Mouse (Mus musculus) forebrain, postnatal 0 days (tissue): ENCODE results near the gene Ddx43. TPM values are rescaled to one million over a fixed set of nuclear protein-coding genes. Genes with fewer than 3 reads are reported as not detected.

ENCODE experiments used
- ATAC-seq: fragments of 200-750 bp; cut with Nextera tagmentation; 2 replicates; pipeline ENCODE4 v1.8.0; 2017; ENCODE audit warnings: mild to moderate bottlenecking, moderate library complexity
- DNase-seq: peaks from one replicate; pipeline ENCODE4 v3.0.0-alpha.2; 2015
- H3K27ac ChIP-seq: fragments of 300-500 bp; sonication (generic); 2 replicates; pipeline ENCODE4 v1.5.1; 2014; ENCODE audit warnings: low read depth, mild to moderate bottlenecking, antibody characterized with exemption, low read length, moderate library complexity, mixed read lengths
- H3K27me3 ChIP-seq: fragments of 300-500 bp; sonication (generic); 2 replicates; pipeline ENCODE4 v1.6.1; 2014; ENCODE audit warnings: mild to moderate bottlenecking, low read length, mixed read lengths; ENCODE audit not compliant: insufficient read depth
- H3K36me3 ChIP-seq: fragments of 300-500 bp; sonication (generic); 2 replicates; pipeline ENCODE4 v1.6.1; 2014; ENCODE audit warnings: mild to moderate bottlenecking, moderate library complexity; ENCODE audit not compliant: insufficient read depth
- H3K4me1 ChIP-seq: fragments of 300-500 bp; sonication (generic); 2 replicates; pipeline ENCODE4 v1.6.1; 2014; ENCODE audit warnings: antibody characterized with exemption; ENCODE audit not compliant: insufficient read depth
- H3K4me2 ChIP-seq: fragments of 300-500 bp; sonication (generic); 2 replicates; pipeline ENCODE4 v1.6.1; 2014; ENCODE audit warnings: low read depth, mild to moderate bottlenecking, moderate library complexity
- H3K4me3 ChIP-seq: fragments of 300-500 bp; sonication (generic); 2 replicates; pipeline ENCODE4 v1.5.1; 2014; ENCODE audit warnings: low read depth, low read length, mixed read lengths
- H3K9ac ChIP-seq: fragments of 300-500 bp; sonication (generic); 2 replicates; pipeline ENCODE4 v1.6.1; 2014; ENCODE audit warnings: mild to moderate bottlenecking
- H3K9me3 ChIP-seq: fragments of 300-500 bp; sonication (generic); 2 replicates; pipeline ENCODE4 v1.6.1; 2016; ENCODE audit warnings: low read length
- CTCF ChIP-seq: sonication (generic); IDR thresholded peaks from 2 replicates; pipeline ENCODE4 v1.5.1; 2016; ENCODE audit warnings: antibody characterized with exemption, control low read depth, low read depth
- WGBS: fragments of 180-500 bp; shearing (Covaris S2); extraction: QIAGEN DNeasy Blood & Tissue Kit; methylation state at CpG from one replicate; pipeline ENCODE4 v1.1.7; 2014; 5-methylcytosine and 5-hydroxymethylcytosine counted together
- polyA plus RNA-seq: library from polyadenylated mRNA; unstranded; fragments of >200 nt; fragmentation: Nextera tagmentation; extraction: Ambion mirVana; gene quantifications from 2 replicates; pipeline ENCODE4 v1.2.1, GENCODE M21; 2015
- total RNA-seq: library from RNA; depleted of rRNA; stranded (reverse); fragments of >200 nt; gene quantifications from 2 replicates; pipeline ENCODE4 v1.2.3, GENCODE M21; 2014

The Ddx43 gene
- total and polyA plus RNA-seq, 2 experiments from 2014 or later: 0.29 to 0.33 TPM

DNA sequence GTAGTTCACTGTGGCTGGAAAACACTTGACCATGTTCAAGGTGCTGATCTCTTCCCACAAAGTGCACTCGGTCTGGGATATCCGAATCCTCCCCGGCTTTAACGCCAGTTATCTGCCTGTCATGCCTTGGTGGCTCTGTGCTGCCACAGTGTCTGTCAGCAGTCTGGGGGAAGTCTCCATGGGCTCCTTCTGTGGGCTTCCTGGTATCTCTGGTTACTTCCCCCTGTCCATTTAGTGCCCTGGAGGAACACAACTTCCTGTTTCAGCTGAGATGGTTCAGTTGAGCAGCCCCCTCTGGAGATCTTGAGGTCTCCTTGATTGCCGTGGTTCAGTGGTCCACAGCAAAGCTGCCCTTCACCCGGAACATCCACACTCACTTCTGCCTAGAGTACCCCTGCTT, 32.6 kb downstream of the Ddx43 start:
- Histone ChIP-seq H3K9ac (no peak overlapping the region), H3K27me3 (no peaks in the 10 kb centered on the region), H3K4me3 (no peak overlapping the region), H3K27ac (no peak overlapping the region), H3K9me3 (no peaks in the 10 kb centered on the region), H3K36me3 (no peaks in the 10 kb centered on the region), H3K4me2 (no peak overlapping the region), H3K4me1 (no peaks in the 10 kb centered on the region)
- ATAC-seq: no peak
- 90% methylated on average over 6 of the region's 6 CpGs for WGBS
- no peak for TF ChIP-seq CTCF
- no peak for DNase-seq

DNA sequence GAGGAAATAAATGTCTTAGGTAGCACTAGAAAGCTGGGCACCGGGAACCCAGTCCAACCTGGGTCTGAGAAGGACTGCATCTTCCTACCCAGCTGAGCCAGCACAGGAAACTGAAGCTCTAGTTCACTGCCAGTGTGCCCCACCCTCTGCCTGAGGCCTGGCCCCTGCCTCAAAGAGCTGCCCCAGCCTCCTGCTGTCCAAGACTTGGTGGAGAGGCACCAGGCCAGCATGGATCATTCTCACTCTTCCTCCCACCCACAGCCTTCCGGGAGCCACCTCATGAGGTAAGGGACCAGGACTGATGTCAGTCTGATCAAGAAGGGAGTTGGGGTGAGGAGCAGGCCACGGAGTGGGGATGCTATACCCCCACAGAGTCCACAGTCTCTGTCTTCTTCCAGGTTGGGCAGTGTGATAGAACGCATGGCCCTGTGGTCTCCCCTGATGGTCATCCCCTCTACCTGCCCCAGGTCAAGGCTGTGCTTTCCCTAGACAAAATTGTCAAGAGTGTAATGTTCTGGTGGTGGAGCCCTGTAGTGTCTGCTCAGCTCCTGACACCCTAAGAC, 33.4 kb downstream of the Ddx43 start:
- Histone ChIP-seq H3K4me1 (no peaks in the 10 kb centered on the region), H3K36me3 (no peaks in the 10 kb centered on the region), H3K4me3 (no peak overlapping the region), H3K9me3 (no peaks in the 10 kb centered on the region), H3K4me2 (no peak overlapping the region), H3K9ac (no peak overlapping the region), H3K27ac (no peak overlapping the region), H3K27me3 (no peaks in the 10 kb centered on the region)
- ATAC-seq (no peak), DNase-seq (no peak)
- TF ChIP-seq CTCF: no peak
- 87% methylated on average over 4 of the region's 4 CpGs for WGBS

DNA sequence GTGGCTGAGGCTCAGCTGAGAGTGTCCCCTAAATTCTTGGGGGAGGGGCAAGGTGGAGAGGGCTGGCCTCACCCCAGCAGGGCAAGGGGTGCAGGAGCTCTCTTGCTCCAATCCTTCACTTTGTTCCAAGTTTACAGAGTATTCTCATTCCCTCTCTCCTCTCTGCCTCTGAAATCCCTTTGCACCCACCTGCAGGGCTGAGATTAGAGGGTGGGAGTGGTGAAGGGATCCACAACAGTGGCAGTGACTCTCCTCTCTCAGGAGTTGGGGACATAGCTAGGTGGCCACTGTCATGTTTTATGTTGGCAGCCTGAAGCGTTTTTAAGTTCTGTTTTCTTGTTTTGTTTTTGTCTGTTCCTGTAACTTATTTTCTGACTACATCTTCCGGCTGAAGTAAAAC, 34.0 kb downstream of the Ddx43 start:
- no peak overlapping the region for H3K4me3 ChIP-seq
- no peak for TF ChIP-seq CTCF
- H3K27me3 ChIP-seq: no peaks in the 10 kb centered on the region
- H3K4me2 ChIP-seq: no peak overlapping the region
- H3K9me3 ChIP-seq: no peaks in the 10 kb centered on the region
- ATAC-seq: no peak
- H3K27ac ChIP-seq: no peak overlapping the region
- 58% methylated on average over 2 of the region's 2 CpGs for WGBS
- no peaks in the 10 kb centered on the region for H3K36me3 ChIP-seq
- H3K4me1 ChIP-seq: no peaks in the 10 kb centered on the region
- no peak overlapping the region for H3K9ac ChIP-seq
- no peak for DNase-seq

DNA sequence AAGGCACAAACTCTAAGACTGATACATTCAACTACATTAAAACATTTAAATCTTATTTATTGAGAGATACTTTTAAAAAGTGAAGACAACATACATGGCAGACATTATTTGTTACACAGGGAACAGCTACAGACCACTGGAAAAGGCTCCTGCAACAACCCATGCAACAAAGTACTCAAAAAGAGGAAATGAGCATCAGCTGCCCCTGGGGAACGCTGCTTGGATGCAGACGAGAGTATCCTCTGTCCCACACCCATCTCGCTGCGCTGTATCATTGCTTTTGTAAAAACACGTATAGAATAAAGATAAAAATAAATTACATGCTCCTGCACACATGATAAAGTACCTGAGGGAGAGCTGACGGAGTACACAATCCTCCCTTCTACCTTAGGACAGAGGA, 34.9 kb downstream of the Ddx43 start:
- WGBS: 82% methylated on average over 6 of the region's 6 CpGs
- Histone ChIP-seq H3K36me3 (no peaks in the 10 kb centered on the region), H3K9ac (no peak overlapping the region), H3K9me3 (no peaks in the 10 kb centered on the region), H3K27ac (no peak overlapping the region), H3K4me2 (no peak overlapping the region), H3K4me3 (no peak overlapping the region), H3K27me3 (no peaks in the 10 kb centered on the region), H3K4me1 (no peaks in the 10 kb centered on the region)
- no peak for ATAC-seq
- no peak for TF ChIP-seq CTCF
- no peak for DNase-seq

DNA sequence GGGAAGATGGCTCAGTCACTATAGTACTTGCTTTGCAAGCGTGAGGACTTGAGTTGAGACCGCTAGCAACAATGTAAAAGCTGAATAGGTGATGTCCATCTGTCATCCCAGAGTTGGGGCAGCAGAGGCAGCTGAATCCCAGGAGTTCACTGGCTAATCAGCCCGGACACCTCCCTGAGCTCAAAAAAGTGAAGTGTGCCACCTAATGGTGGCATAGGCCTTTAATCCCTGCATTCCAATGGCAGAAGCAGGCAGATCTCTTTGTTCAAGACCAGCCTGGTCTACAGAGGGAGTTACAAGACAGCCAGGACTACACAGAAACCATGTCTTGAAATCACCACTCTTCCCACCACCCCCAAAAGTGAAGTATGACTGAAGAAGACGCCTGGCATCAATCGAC, 36.9 kb downstream of the Ddx43 start:
- no peak for TF ChIP-seq CTCF
- H3K4me2 ChIP-seq: no peak overlapping the region
- DNase-seq (no peak), ATAC-seq (no peak)
- no peak overlapping the region for H3K4me3 ChIP-seq
- no peak overlapping the region for H3K9ac ChIP-seq
- H3K9me3 ChIP-seq: no peaks in the 10 kb centered on the region
- H3K4me1 ChIP-seq: no peaks in the 10 kb centered on the region
- no peak overlapping the region for H3K27ac ChIP-seq
- 86% methylated on average over 5 of the region's 5 CpGs for WGBS
- H3K27me3 ChIP-seq: no peaks in the 10 kb centered on the region
- no peaks in the 10 kb centered on the region for H3K36me3 ChIP-seq

DNA sequence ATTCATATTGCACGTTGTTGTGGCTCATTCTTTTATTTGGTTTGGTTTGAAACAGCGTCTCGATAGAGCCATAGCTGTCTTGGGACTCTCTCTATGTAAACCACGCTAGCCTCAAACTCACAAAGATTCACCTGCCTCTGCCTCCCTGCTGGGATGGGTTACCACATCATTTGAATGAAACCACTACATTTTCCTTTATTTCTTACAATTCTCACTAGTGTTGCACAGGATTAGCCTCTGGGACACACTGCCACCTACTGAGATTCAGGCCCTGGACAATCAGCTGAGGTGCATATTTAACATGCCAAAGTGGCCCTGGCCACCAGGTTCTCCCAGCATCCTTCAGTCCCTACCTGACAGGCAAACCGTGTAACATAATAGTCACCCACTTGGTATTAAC, 43.8 kb downstream of the Ddx43 start:
- Histone ChIP-seq H3K27ac (no peak overlapping the region), H3K36me3 (no peaks in the 10 kb centered on the region), H3K9ac (no peak overlapping the region), H3K4me1 (no peaks in the 10 kb centered on the region), H3K4me3 (no peak overlapping the region), H3K27me3 (peaks cover 42% of the 10 kb centered on the region), H3K9me3 (no peaks in the 10 kb centered on the region), H3K4me2 (no peak overlapping the region)
- no peak for ATAC-seq
- WGBS: 66% methylated on average over 5 of the region's 5 CpGs
- TF ChIP-seq CTCF: no peak
- no peak for DNase-seq

DNA sequence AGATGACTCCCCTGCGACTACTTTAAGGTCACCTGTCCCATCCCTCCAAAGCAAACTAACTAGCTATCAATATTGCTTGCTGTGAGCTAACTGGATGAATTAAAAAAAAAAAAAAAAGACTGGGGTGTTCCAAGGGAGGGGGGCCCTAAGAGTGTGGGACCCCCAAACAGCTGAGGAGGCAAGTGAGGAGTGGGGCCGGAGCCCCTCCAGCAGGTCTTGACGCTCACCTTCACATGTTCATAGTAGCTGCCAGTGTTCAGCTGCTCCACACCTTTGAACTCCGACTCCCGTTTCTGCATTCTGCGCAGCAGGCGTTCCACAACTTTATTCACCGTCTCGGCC, 46.6 kb downstream of the Ddx43 start:
- H3K4me3 ChIP-seq: peak overlapping the region; percentile 40
- WGBS: 3% methylated on average over 9 of the region's 9 CpGs
- peak overlapping the region; percentile 67 for H3K4me2 ChIP-seq
- TF ChIP-seq CTCF: no peak
- peak overlapping the region; percentile 28; the same call in 1 of the 2 replicates for H3K9ac ChIP-seq
- H3K9me3 ChIP-seq: no peaks in the 10 kb centered on the region
- no peak overlapping the region for H3K27ac ChIP-seq
- H3K27me3 ChIP-seq: peaks cover 60% of the 10 kb centered on the region
- DNase-seq (no peak), ATAC-seq (no peak)
- H3K36me3 ChIP-seq: no peaks in the 10 kb centered on the region
- no peaks in the 10 kb centered on the region for H3K4me1 ChIP-seq
